In the genomic region with DNA sequence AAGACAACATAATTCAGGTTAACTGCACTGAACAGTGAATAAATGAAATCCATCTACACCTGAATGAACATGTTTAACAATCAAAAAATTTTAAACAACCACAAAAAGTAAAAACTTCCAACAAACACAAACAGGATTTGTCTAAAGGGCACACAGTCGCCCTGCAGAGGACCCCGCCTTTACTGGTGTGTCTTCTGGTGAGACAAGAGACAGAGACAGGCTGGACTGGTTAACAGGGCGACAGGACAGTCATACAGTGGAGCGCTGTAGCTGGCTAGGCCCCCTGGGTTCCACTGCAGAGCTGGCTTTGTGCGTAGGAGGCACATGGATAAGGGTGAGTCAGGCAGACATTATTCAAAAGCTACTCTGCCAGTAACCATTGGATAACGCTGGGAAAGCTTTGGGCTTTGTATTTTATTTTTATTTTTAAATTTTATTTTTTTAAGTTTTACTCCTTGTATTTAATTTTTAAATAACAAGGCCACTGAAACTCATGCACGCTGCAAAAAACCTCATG, we compare ENCODE assay signal across 23 mouse cellular contexts. TPM values are rescaled to one million over a fixed set of nuclear protein-coding genes. Genes with fewer than 3 reads are reported as not detected.
DNase-seq lines count a peak whose midpoint lies in the region; ATAC-seq and TF ChIP-seq lines count a peak whose summit lies in the region.
"Had no signal": no experiment of that assay in that cellular context is flagged by ENCODE, and none has a peak within 500 bp of the region (broad histone marks: within the 10 kb centered on the region; RNA-seq: fewer than 3 reads in every experiment).

No protein-coding gene starts in this region.

- H3K4me2 ChIP-seq in kidney, embryonic 14.5 days (replicated peaks; ENCODE audit: low read depth, low read length) = no peak overlapping the region
- H3K4me2 ChIP-seq: embryonic facial prominence, embryonic 13.5 days; forebrain, embryonic 12.5 days; hindbrain, embryonic 13.5 days; intestine, embryonic 15.5 days had no signal

- TF ChIP-seq POLR2A in ES-Bruce4 (IDR thresholded peaks at IDR 0.05; ENCODE audit: insufficient read depth, low read length) = no peak

- peaks cover 47% of the 10 kb centered on the region for H3K36me3 ChIP-seq in ES-Bruce4 (ENCODE audit: control insufficient read depth, insufficient read depth, low read length, poor library complexity, severe bottlenecking)
- peaks cover 66% of the 10 kb centered on the region for H3K36me3 ChIP-seq in kidney, embryonic 14.5 days (ENCODE audit: control insufficient read depth, insufficient read depth, low read length)

- WGBS in kidney, embryonic 14.5 days = 90% methylated on average over 7 of the region's 7 CpGs

- no peak for ATAC-seq in kidney, embryonic 14.5 days (ENCODE audit: low FRiP score, low TSS enrichment)
- ATAC-seq: forebrain, embryonic 16.5 days; intestine, embryonic 15.5 days had no signal

- TF ChIP-seq CTCF in ES-Bruce4 (IDR thresholded peaks at IDR 0.05; ENCODE audit: low read depth, low read length) = no peak

- TF ChIP-seq EP300 in ES-Bruce4 (IDR thresholded peaks at IDR 0.05; ENCODE audit: insufficient read depth, low read depth, low read length) = no peak

- DNase-seq in adrenal gland, postnatal 14 days = peak; percentile 37
- no peak for DNase-seq in adrenal gland, adult 2 months
- peak; percentile 13 for DNase-seq in layer of hippocampus, adult 11-12 months (ENCODE audit: low spot score)
- no peak for DNase-seq in layer of hippocampus, postnatal 14 days (ENCODE audit: low spot score in 2 of 2)
- peak; percentile 53 for DNase-seq in R1 (ENCODE audit: low read depth, low spot score)
- no peak for DNase-seq in thymus, postnatal 25 days
- DNase-seq: cerebellum, adult 11-12 months; cerebellum, adult 9-10 months; cerebellum, postnatal 25 days; gastrocnemius, adult 2 months; gastrocnemius, postnatal 25 days; heart, postnatal 10 days; heart, postnatal 4 days; kidney, adult 18-20 months had no signal

- no peak overlapping the region for H3K4me3 ChIP-seq in ES-Bruce4 (ENCODE audit: low read depth, low read length)
- H3K4me3 ChIP-seq in kidney, embryonic 14.5 days (ENCODE audit: low read length) = no peak overlapping the region
- H3K4me3 ChIP-seq: embryonic facial prominence, embryonic 13.5 days; forebrain, embryonic 12.5 days; gastrocnemius, adult 2 months; hindbrain, embryonic 13.5 days; intestine, embryonic 15.5 days had no signal

- peaks cover 2% of the 10 kb centered on the region for H3K4me1 ChIP-seq in ES-Bruce4 (ENCODE audit: control insufficient read depth, insufficient read depth, low read length)
- H3K4me1 ChIP-seq in kidney, embryonic 14.5 days (ENCODE audit: control insufficient read depth, insufficient read depth, low read length) = no peaks in the 10 kb centered on the region
- H3K4me1 ChIP-seq: forebrain, embryonic 12.5 days; hindbrain, embryonic 13.5 days; intestine, embryonic 15.5 days had no signal

- H3K27me3 ChIP-seq in ES-Bruce4 (ENCODE audit: control insufficient read depth, insufficient read depth, low read length, poor library complexity, severe bottlenecking) = no peaks in the 10 kb centered on the region
- H3K27me3 ChIP-seq in kidney, embryonic 14.5 days (ENCODE audit: control insufficient read depth, insufficient read depth, low read length) = no peaks in the 10 kb centered on the region
- H3K27me3 ChIP-seq: CH12.LX; embryonic facial prominence, embryonic 13.5 days; forebrain, embryonic 12.5 days; hindbrain, embryonic 13.5 days; intestine, embryonic 15.5 days had no signal

- peak overlapping the region; percentile 85 for H3K27ac ChIP-seq in ES-Bruce4 (ENCODE audit: insufficient read depth, low read length)
- no peak overlapping the region for H3K27ac ChIP-seq in kidney, embryonic 14.5 days (ENCODE audit: low read depth, low read length)
- H3K27ac ChIP-seq: embryonic facial prominence, embryonic 13.5 days; forebrain, embryonic 12.5 days; gastrocnemius, adult 2 months; hindbrain, embryonic 13.5 days; intestine, embryonic 15.5 days had no signal

- H3K9ac ChIP-seq in ES-Bruce4 (ENCODE audit: low read depth, poor library complexity, severe bottlenecking) = no peak overlapping the region
- no peak overlapping the region for H3K9ac ChIP-seq in kidney, embryonic 14.5 days (ENCODE audit: low read depth, low read length)
- H3K9ac ChIP-seq: embryonic facial prominence, embryonic 13.5 days; forebrain, embryonic 12.5 days; hindbrain, embryonic 13.5 days; intestine, embryonic 15.5 days had no signal

- H3K9me3 ChIP-seq in ES-Bruce4 (replicated peaks; ENCODE audit: control insufficient read depth, insufficient read depth, low read length, poor library complexity, severe bottlenecking) = no peaks in the 10 kb centered on the region
- no peaks in the 10 kb centered on the region for H3K9me3 ChIP-seq in kidney, embryonic 14.5 days (ENCODE audit: control insufficient read depth, low read length)
- H3K9me3 ChIP-seq: embryonic facial prominence, embryonic 13.5 days; forebrain, embryonic 12.5 days; hindbrain, embryonic 13.5 days; intestine, embryonic 15.5 days had no signal

RNA-seq across cellular contexts. Expression of gene Tcf7l1, which starts 53.0 kb away (rescaled TPM):
- 18.2 and 21.4 TPM in 2 replicates for total RNA-seq in adrenal gland, postnatal 14 days (2021)
- 10 to 100 TPM; 11.0 to 14.7 TPM for total RNA-seq in adrenal gland, adult 2 months (2021)
- 23.2 and 24.4 TPM in 2 replicates for polyA plus RNA-seq in adrenal gland, adult 2 months (2012; rRNA removed)
- 1 to 10 TPM; 4.6 to 5.2 TPM for total RNA-seq in layer of hippocampus, postnatal 14 days (2021)
- 84.8 and 93.4 TPM in 2 replicates for polyA plus RNA-seq in ES-Bruce4 (2011; ENCODE audit: insufficient read depth, insufficient read length, low read depth, missing spikeins)
- 38.7 and 48.8 TPM in 2 replicates for polyA plus RNA-seq in kidney, embryonic 14.5 days (2014; fragmentation: Nextera tagmentation; extraction: Ambion mirVana)
- total RNA-seq: granulocyte monocyte progenitor cell, adult 5-6 weeks had no signal

RNA-seq across cellular contexts. Expression of gene Kcmf1, which starts 57.7 kb away (rescaled TPM):
- 86.8 and 97.9 TPM in 2 replicates for total RNA-seq in adrenal gland, postnatal 14 days (2021)
- 100 to 1,000 TPM in 1 of 2 experiments, 10 to 100 TPM in 1; 77.9 to 108 TPM for total RNA-seq in adrenal gland, adult 2 months (2021)
- polyA plus RNA-seq in adrenal gland, adult 2 months (2012; rRNA removed) = 213 and 217 TPM in 2 replicates
- 10 to 100 TPM; 58.6 to 63.0 TPM for total RNA-seq in layer of hippocampus, postnatal 14 days (2021)
- polyA plus RNA-seq in ES-Bruce4 (2011; ENCODE audit: insufficient read depth, insufficient read length, low read depth, missing spikeins) = 175 and 188 TPM in 2 replicates
- 35.9 and 47.9 TPM in 2 replicates for polyA plus RNA-seq in kidney, embryonic 14.5 days (2014; fragmentation: Nextera tagmentation; extraction: Ambion mirVana)

Comparison
In these comparisons a context has a peak if more than half of its experiments do, and no peak if none do; other contexts are left out.
1. DNase-seq: peak in adrenal gland, postnatal 14 days (single experiment), layer of hippocampus, adult 11-12 months (single experiment) and R1 (single experiment); none in adrenal gland, adult 2 months (single experiment), layer of hippocampus, postnatal 14 days (0 of 2) and thymus, postnatal 25 days (single experiment).